Mouse (Mus musculus): Measurements from ENCODE around the gene Gm21962. TPM values are rescaled to one million over a fixed set of nuclear protein-coding genes. Genes with fewer than 3 reads are reported as not detected.
"Not testable (repeated sequence)": the region's sequence is repeated elsewhere in the genome, so short reads cannot be mapped to it uniquely, and the experiment has no call there.

The Gm21962 gene
- not detected in 2 replicates for polyA plus RNA-seq (2014; fragmentation: Nextera tagmentation; extraction: Ambion mirVana)

GRCm38 (mm10) chr3:137671224-137671623 is at the start of gene Gm21962:
Gm21962 (plus strand) TSS chr3:137671524.
- not testable (repeated sequence) for H3K9me3 ChIP-seq (ENCODE audit: control insufficient read depth, low read length); DNase-seq (ENCODE audit: low spot score); H3K9ac ChIP-seq (ENCODE audit: low read length); H3K27me3 ChIP-seq (ENCODE audit: control insufficient read depth, insufficient read depth, low read length); H3K4me2 ChIP-seq (ENCODE audit: low read depth, low read length, severe bottlenecking); H3K27ac ChIP-seq (ENCODE audit: low read depth, low read length); H3K4me1 ChIP-seq (replicated peaks; ENCODE audit: control insufficient read depth, insufficient read depth, low read length); H3K4me3 ChIP-seq (ENCODE audit: low read depth, low read length); H3K36me3 ChIP-seq (ENCODE audit: control insufficient read depth, insufficient read depth, low read length); ATAC-seq (replicated peaks; ENCODE audit: low FRiP score)
- WGBS, result no CpG with 5 or more reads among the region's 3 CpGs

DNA sequence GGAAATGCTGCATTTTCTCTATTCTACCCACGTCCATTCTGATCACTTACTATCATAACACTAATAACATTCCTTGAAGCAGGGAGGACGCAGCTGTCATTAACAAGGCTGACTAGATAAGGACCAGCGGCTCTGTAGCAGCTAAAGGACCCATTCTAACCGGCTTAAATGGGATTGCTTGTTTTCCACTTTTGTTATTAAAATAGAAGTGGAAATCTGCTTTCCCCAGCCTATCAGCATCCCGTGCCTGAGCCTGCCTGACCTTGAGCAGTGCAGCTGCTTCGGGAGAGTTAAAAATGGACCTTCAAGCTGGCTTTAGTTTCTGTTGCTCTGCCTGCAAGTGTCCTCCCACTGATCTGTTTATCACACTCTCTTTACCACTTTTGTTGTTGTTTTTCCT is 49.2 kb upstream of the Gm21962 start:
- Histone ChIP-seq H3K27me3 (ENCODE audit: control insufficient read depth, insufficient read depth, low read length) (no peaks in the 10 kb centered on the region; the same call in 1 of the 2 replicates), H3K4me1 (replicated peaks; ENCODE audit: control insufficient read depth, insufficient read depth, low read length) (peaks cover 9% of the 10 kb centered on the region; the same call in 1 of the 2 replicates), H3K36me3 (ENCODE audit: control insufficient read depth, insufficient read depth, low read length) (no peaks in the 10 kb centered on the region), H3K9me3 (ENCODE audit: control insufficient read depth, low read length) (no peaks in the 10 kb centered on the region), H3K4me3 (ENCODE audit: low read depth, low read length) (no peak overlapping the region), H3K9ac (ENCODE audit: low read length) (no peak overlapping the region; the same call in 1 of the 2 replicates), H3K4me2 (ENCODE audit: low read depth, low read length, severe bottlenecking) (no peak overlapping the region), H3K27ac (ENCODE audit: low read depth, low read length) (no peak overlapping the region)
- WGBS, result 29% methylated on average over 6 of the region's 6 CpGs
- DNase-seq (ENCODE audit: low spot score) (no peak), ATAC-seq (replicated peaks; ENCODE audit: low FRiP score) (no peak)

DNA sequence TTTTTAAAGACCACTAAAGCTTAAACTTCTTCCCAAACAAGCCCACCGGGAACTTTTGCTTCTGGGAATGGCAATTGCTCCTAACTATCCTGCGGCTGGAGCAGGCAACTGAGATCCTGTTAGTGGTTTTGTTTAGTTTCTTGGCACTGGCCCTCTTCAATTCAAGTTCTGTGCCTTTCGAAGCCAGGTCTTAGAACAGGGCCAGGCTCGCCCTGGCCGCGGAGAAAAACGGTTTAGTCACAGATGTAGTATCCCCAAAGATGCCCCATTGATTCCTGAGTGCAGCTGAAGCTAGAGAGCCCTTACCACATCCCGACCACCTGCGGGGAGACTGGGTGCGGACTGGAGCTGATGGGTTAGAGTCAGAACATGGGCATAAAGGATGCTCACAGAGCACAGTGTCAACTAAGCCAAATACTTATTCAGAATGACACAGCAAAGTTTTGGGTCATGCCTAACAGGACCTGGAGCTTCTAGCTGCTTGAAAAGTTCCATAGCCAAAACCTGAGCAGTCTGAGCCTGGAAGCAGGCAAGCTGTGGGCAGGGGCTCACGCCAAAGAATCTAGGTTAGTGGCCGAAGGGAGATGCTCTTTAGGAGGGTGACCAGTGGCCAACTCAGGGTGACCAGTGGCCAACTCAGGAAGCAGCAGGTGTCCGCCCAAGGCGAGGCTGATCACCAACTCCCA is 48.3 kb upstream of the Gm21962 start:
- H3K27me3 ChIP-seq (ENCODE audit: control insufficient read depth, insufficient read depth, low read length), result no peaks in the 10 kb centered on the region; the same call in 1 of the 2 replicates
- peak overlapping the region; percentile 93 for H3K4me2 ChIP-seq (ENCODE audit: low read depth, low read length, severe bottlenecking)
- H3K9me3 ChIP-seq (ENCODE audit: control insufficient read depth, low read length), result no peaks in the 10 kb centered on the region
- no peak; the same call in none of the 2 replicates for ATAC-seq (replicated peaks; ENCODE audit: low FRiP score)
- no peak overlapping the region for H3K27ac ChIP-seq (ENCODE audit: low read depth, low read length)
- H3K4me1 ChIP-seq (replicated peaks; ENCODE audit: control insufficient read depth, insufficient read depth, low read length), result peaks cover 9% of the 10 kb centered on the region; the same call in 1 of the 2 replicates
- WGBS, result 22% methylated on average over 14 of the region's 14 CpGs
- H3K4me3 ChIP-seq (ENCODE audit: low read depth, low read length), result peak overlapping the region; percentile 53
- H3K9ac ChIP-seq (ENCODE audit: low read length), result peak overlapping the region; percentile 65; the same call in 1 of the 2 replicates
- no peak for DNase-seq (ENCODE audit: low spot score)
- H3K36me3 ChIP-seq (ENCODE audit: control insufficient read depth, insufficient read depth, low read length), result no peaks in the 10 kb centered on the region

- DNase-seq (ENCODE audit: low spot score), result peak; percentile 84
- ATAC-seq (replicated peaks; ENCODE audit: low FRiP score), result peak; percentile 97
- Histone ChIP-seq H3K27ac (ENCODE audit: low read depth, low read length) (no peak overlapping the region), H3K36me3 (ENCODE audit: control insufficient read depth, insufficient read depth, low read length) (no peaks in the 10 kb centered on the region), H3K4me1 (replicated peaks; ENCODE audit: control insufficient read depth, insufficient read depth, low read length) (peaks cover 9% of the 10 kb centered on the region; the same call in 1 of the 2 replicates), H3K4me2 (ENCODE audit: low read depth, low read length, severe bottlenecking) (peak overlapping the region; percentile 93), H3K9me3 (ENCODE audit: control insufficient read depth, low read length) (no peaks in the 10 kb centered on the region), H3K9ac (ENCODE audit: low read length) (peak overlapping the region; percentile 65), H3K4me3 (ENCODE audit: low read depth, low read length) (peak overlapping the region; percentile 53), H3K27me3 (ENCODE audit: control insufficient read depth, insufficient read depth, low read length) (no peaks in the 10 kb centered on the region; the same call in 1 of the 2 replicates)
- WGBS, result under 1% methylated on average over 47 of the region's 47 CpGs
These were observed 47.6 kb upstream of the Gm21962 start for GRCm38 (mm10) chr3:137623581-137624362.

DNA sequence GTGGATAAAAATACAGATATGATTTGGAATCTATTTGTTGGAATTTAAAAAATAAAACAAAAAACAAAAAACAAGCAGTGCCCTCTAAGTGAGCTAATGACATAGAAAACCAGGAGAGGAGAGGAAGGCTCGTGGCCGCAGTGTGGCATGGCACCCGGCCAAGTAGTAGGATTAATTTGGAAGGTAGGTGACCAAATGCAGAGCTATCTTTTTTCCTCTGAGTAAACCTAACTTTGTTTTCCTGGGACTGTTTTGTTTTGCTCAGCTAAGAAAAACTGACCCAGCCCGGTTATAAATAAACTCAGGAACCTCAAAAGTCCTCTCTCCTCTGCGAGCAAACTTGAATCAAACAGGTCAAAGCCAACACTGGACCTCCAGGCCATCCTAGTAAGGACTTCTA is 46.3 kb upstream of the Gm21962 start:
- Histone ChIP-seq H3K27me3 (ENCODE audit: control insufficient read depth, insufficient read depth, low read length) (no peaks in the 10 kb centered on the region; the same call in 1 of the 2 replicates), H3K9me3 (ENCODE audit: control insufficient read depth, low read length) (no peaks in the 10 kb centered on the region), H3K4me1 (replicated peaks; ENCODE audit: control insufficient read depth, insufficient read depth, low read length) (peaks cover 9% of the 10 kb centered on the region; the same call in 1 of the 2 replicates), H3K4me3 (ENCODE audit: low read depth, low read length) (no peak overlapping the region), H3K27ac (ENCODE audit: low read depth, low read length) (no peak overlapping the region), H3K9ac (ENCODE audit: low read length) (no peak overlapping the region), H3K4me2 (ENCODE audit: low read depth, low read length, severe bottlenecking) (no peak overlapping the region), H3K36me3 (ENCODE audit: control insufficient read depth, insufficient read depth, low read length) (no peaks in the 10 kb centered on the region)
- ATAC-seq (replicated peaks; ENCODE audit: low FRiP score) (no peak), DNase-seq (ENCODE audit: low spot score) (no peak)
- WGBS, result 83% methylated on average over 5 of the region's 5 CpGs

GRCm38 (mm10) chr3:137633726-137634125 is 37.6 kb upstream of the Gm21962 start:
- no peak for DNase-seq (ENCODE audit: low spot score)
- no peak for ATAC-seq (replicated peaks; ENCODE audit: low FRiP score)
- Histone ChIP-seq H3K4me1 (replicated peaks; ENCODE audit: control insufficient read depth, insufficient read depth, low read length) (no peaks in the 10 kb centered on the region), H3K9ac (ENCODE audit: low read length) (no peak overlapping the region), H3K9me3 (ENCODE audit: control insufficient read depth, low read length) (no peaks in the 10 kb centered on the region), H3K27me3 (ENCODE audit: control insufficient read depth, insufficient read depth, low read length) (no peaks in the 10 kb centered on the region), H3K4me2 (ENCODE audit: low read depth, low read length, severe bottlenecking) (no peak overlapping the region), H3K36me3 (ENCODE audit: control insufficient read depth, insufficient read depth, low read length) (no peaks in the 10 kb centered on the region), H3K4me3 (ENCODE audit: low read depth, low read length) (no peak overlapping the region), H3K27ac (ENCODE audit: low read depth, low read length) (no peak overlapping the region)
- WGBS, result 87% methylated on average over 10 of the region's 10 CpGs

DNA sequence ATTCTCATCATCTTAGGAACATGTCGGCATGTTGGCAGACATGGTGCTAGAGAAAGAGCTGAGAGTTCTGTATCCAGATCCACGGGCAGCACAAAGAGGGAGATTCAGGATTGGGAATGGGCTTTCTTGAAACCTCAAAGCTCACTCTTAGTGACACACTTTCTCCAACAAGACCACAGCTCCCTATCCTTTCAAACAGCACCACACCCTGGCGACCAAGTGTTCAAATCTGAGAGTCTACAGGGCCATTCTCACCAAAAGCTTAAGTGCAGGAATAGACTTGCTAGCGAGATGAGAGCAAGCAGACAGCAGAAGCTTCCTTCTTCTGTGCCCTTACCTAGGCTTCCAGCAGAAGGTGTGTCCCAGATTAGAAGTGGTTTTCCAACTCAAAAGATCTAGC is 34.8 kb upstream of the Gm21962 start:
- no peaks in the 10 kb centered on the region for H3K27me3 ChIP-seq (ENCODE audit: control insufficient read depth, insufficient read depth, low read length)
- H3K9me3 ChIP-seq (ENCODE audit: control insufficient read depth, low read length), result no peaks in the 10 kb centered on the region
- H3K4me2 ChIP-seq (ENCODE audit: low read depth, low read length, severe bottlenecking), result no peak overlapping the region
- ATAC-seq (replicated peaks; ENCODE audit: low FRiP score) (no peak), DNase-seq (ENCODE audit: low spot score) (no peak)
- H3K9ac ChIP-seq (ENCODE audit: low read length), result no peak overlapping the region
- H3K4me1 ChIP-seq (replicated peaks; ENCODE audit: control insufficient read depth, insufficient read depth, low read length), result no peaks in the 10 kb centered on the region
- H3K27ac ChIP-seq (ENCODE audit: low read depth, low read length), result no peak overlapping the region
- H3K36me3 ChIP-seq (ENCODE audit: control insufficient read depth, insufficient read depth, low read length), result no peaks in the 10 kb centered on the region
- WGBS, result 84% methylated on average over 4 of the region's 4 CpGs
- H3K4me3 ChIP-seq (ENCODE audit: low read depth, low read length), result no peak overlapping the region

DNA sequence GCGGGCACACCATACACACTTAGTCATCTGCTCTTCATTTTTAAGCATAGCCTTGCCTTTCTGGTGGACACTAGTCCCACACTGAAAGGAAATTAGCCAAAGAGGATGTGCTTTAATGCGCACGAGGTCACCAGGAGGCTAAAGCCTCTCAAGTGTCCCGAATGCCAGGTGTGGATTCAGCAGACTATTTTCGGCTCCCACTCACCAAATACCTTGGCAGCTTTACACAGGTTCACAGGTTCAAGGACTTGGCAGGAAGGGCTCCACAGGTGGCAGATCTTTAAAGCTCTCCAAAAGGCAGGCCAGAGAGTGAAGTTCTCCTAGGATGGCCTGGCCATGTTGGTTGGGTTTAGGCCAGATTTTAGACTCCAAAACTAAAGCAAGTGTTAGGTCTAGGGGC is 30.1 kb upstream of the Gm21962 start:
- no peak overlapping the region for H3K27ac ChIP-seq (ENCODE audit: low read depth, low read length)
- no peaks in the 10 kb centered on the region for H3K27me3 ChIP-seq (ENCODE audit: control insufficient read depth, insufficient read depth, low read length)
- no peaks in the 10 kb centered on the region for H3K9me3 ChIP-seq (ENCODE audit: control insufficient read depth, low read length)
- H3K4me3 ChIP-seq (ENCODE audit: low read depth, low read length), result no peak overlapping the region
- DNase-seq (ENCODE audit: low spot score) (no peak), ATAC-seq (replicated peaks; ENCODE audit: low FRiP score) (no peak)
- H3K4me1 ChIP-seq (replicated peaks; ENCODE audit: control insufficient read depth, insufficient read depth, low read length), result no peaks in the 10 kb centered on the region
- WGBS, result 91% methylated on average over 5 of the region's 5 CpGs
- H3K36me3 ChIP-seq (ENCODE audit: control insufficient read depth, insufficient read depth, low read length), result no peaks in the 10 kb centered on the region
- H3K9ac ChIP-seq (ENCODE audit: low read length), result no peak overlapping the region
- no peak overlapping the region for H3K4me2 ChIP-seq (ENCODE audit: low read depth, low read length, severe bottlenecking)
